Mouse (Mus musculus): ENCODE measurements at regions not wholly inside any gene's neighbourhood (a gene's known extent, or its start where the extent isn't known, plus 50 kb on each side); places are given as distances from the start of the nearest gene placed in this dataset.
"Not testable (repeated sequence)": the region's sequence is repeated elsewhere in the genome, so short reads cannot be mapped to it uniquely, and the experiment has no call there.

DNA sequence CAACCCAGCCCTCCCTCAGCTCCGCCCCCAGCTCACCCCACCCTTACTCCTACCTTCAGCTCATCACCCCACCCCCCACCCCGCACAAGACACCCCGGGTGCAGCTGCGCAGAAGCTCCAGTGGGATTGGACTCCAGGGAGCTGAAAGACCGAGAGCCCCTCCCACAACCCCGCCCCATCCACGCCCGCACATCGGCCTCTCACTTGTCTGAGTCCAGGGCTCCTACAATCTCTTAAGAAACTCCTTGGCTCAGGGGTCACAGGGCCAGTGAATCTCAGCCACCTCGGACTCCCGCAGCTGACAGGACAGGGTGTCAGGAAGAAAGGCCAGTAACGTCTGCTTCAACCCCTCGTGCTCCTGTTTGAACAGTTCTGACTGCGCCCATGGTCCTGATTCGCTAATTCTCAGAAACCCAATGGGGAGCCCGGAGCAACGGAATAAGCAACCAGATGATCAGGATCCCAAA lies 120.7 kb downstream of the Map1s start:
- not testable (repeated sequence) for H3K27ac ChIP-seq, H3K9ac ChIP-seq, H3K36me3 ChIP-seq, H3K27me3 ChIP-seq, H3K4me1 ChIP-seq, H3K9me3 ChIP-seq
- WGBS: 5% methylated on average over 17 of the region's 17 CpGs
- Histone ChIP-seq H3K4me2 (peak overlapping the region; percentile 44), H3K4me3 (peak overlapping the region; percentile 8; the same call in 1 of the 2 replicates)
- peak; percentile 72 for ATAC-seq (ENCODE audit: borderline replicate concordance, extremely low read depth, low FRiP score, low TSS enrichment)

DNA sequence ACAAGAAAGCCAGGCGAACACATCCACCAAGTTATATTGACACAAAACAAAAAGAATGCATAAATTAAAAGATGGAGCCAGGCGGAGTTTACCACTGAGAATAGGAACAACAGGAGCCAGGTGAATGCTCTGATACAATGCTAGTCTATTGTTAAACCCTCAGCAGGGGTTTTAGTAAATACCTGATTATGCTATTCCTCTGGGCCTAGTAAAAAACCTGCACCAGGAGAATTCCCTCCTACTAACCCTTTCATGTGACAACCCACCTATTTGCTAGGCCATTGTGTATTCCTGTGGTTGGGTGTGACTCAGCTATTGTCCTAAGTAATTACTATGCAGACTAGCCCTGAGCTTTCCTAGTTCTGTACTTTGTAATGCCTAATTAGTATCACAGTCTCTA lies 122.8 kb downstream of the Map1s start:
- not testable (repeated sequence) for H3K4me1 ChIP-seq; H3K9me3 ChIP-seq; H3K36me3 ChIP-seq; H3K9ac ChIP-seq; H3K4me2 ChIP-seq; H3K4me3 ChIP-seq; H3K27ac ChIP-seq; ATAC-seq (ENCODE audit: borderline replicate concordance, extremely low read depth, low FRiP score, low TSS enrichment); H3K27me3 ChIP-seq
- WGBS: 78% methylated on average over 2 of the region's 2 CpGs

All from lung, embryonic 15.5 days (tissue).